39 mouse cellular contexts compared by ENCODE assay signal in genomic region chr9:25138900-25139299, GRCm38 (mm10). TPM values are rescaled to one million over a fixed set of nuclear protein-coding genes. Genes with fewer than 3 reads are reported as not detected.
"Had no signal": no experiment of that assay in that cellular context is flagged by ENCODE, and none has a peak within 500 bp of the region (broad histone marks: within the 10 kb centered on the region; RNA-seq: fewer than 3 reads in every experiment).

No protein-coding gene starts in this region.

- H3K4me1 ChIP-seq: embryonic facial prominence, embryonic 10.5 days; embryonic facial prominence, embryonic 12.5 days; embryonic facial prominence, embryonic 13.5 days; embryonic facial prominence, embryonic 15.5 days; forebrain, embryonic 12.5 days; forebrain, embryonic 13.5 days; forebrain, embryonic 15.5 days had no signal

- H3K27ac ChIP-seq: embryonic facial prominence, embryonic 10.5 days; embryonic facial prominence, embryonic 12.5 days; embryonic facial prominence, embryonic 13.5 days; embryonic facial prominence, embryonic 15.5 days; forebrain, embryonic 10.5 days; forebrain, embryonic 12.5 days; forebrain, embryonic 13.5 days; forebrain, embryonic 15.5 days; heart, adult 2 months; heart, embryonic 10.5 days had no signal

- H3K9ac ChIP-seq: embryonic facial prominence, embryonic 12.5 days; embryonic facial prominence, embryonic 13.5 days; embryonic facial prominence, embryonic 15.5 days; forebrain, embryonic 12.5 days; forebrain, embryonic 13.5 days; forebrain, embryonic 15.5 days; forebrain, postnatal 0 days had no signal

- H3K4me3 ChIP-seq: embryonic facial prominence, embryonic 10.5 days; embryonic facial prominence, embryonic 12.5 days; embryonic facial prominence, embryonic 13.5 days; embryonic facial prominence, embryonic 15.5 days; erythroblast, embryonic 14.5 days; forebrain, embryonic 10.5 days; forebrain, embryonic 12.5 days; forebrain, embryonic 13.5 days; forebrain, embryonic 15.5 days; heart, adult 2 months; heart, embryonic 10.5 days had no signal

- H3K36me3 ChIP-seq: embryonic facial prominence, embryonic 10.5 days; embryonic facial prominence, embryonic 12.5 days; embryonic facial prominence, embryonic 13.5 days; embryonic facial prominence, embryonic 15.5 days; forebrain, embryonic 10.5 days; forebrain, embryonic 12.5 days; forebrain, embryonic 15.5 days; heart, embryonic 10.5 days had no signal

- H3K9me3 ChIP-seq: embryonic facial prominence, embryonic 10.5 days; embryonic facial prominence, embryonic 12.5 days; embryonic facial prominence, embryonic 13.5 days; embryonic facial prominence, embryonic 15.5 days; forebrain, embryonic 10.5 days; forebrain, embryonic 12.5 days; forebrain, embryonic 13.5 days; forebrain, embryonic 15.5 days; heart, embryonic 10.5 days had no signal

- DNase-seq: cerebellum, adult 8-10 months; cerebellum, adult 9-10 months; cerebellum, adult 9-11 months; cerebellum, postnatal 10 days; cerebellum, postnatal 14 days; cerebellum, postnatal 25 days; cerebellum, postnatal 36 days; embryo, embryonic 11 days; forebrain, postnatal 0 days; gastrocnemius, postnatal 10 days; gastrocnemius, postnatal 25 days; gastrocnemius, postnatal 36 days; heart, adult 11 months; heart, adult 18-20 months; heart, adult 2 months had no signal

- H3K27me3 ChIP-seq: embryonic facial prominence, embryonic 12.5 days; embryonic facial prominence, embryonic 13.5 days; embryonic facial prominence, embryonic 15.5 days; forebrain, embryonic 12.5 days; forebrain, embryonic 13.5 days; forebrain, embryonic 15.5 days had no signal

RNA-seq across cellular contexts. Expression of gene Gm10181, which starts 49.7 kb away (rescaled TPM):
- total RNA-seq: common myeloid progenitor, adult 5-6 weeks; forebrain, postnatal 0 days; gastrocnemius, adult 18-20 months; gastrocnemius, adult 8-10 months; gastrocnemius, postnatal 10 days; gastrocnemius, postnatal 25 days; gastrocnemius, postnatal 36 days; gastrocnemius, postnatal 4 days; granulocyte monocyte progenitor cell, adult 5-6 weeks; heart, adult 18-20 months; heart, adult 2 months had no signal
- polyA plus RNA-seq: cortical plate, adult 2 months; embryonic facial prominence, embryonic 10.5 days; embryonic facial prominence, embryonic 11.5 days; embryonic facial prominence, embryonic 12.5 days; embryonic facial prominence, embryonic 13.5 days; embryonic facial prominence, embryonic 14.5 days; embryonic facial prominence, embryonic 15.5 days; erythroblast, embryonic 14.5 days; forebrain, embryonic 10.5 days; forebrain, embryonic 11.5 days; forebrain, embryonic 12.5 days; forebrain, embryonic 13.5 days; forebrain, embryonic 14.5 days; forebrain, embryonic 15.5 days; forebrain, embryonic 16.5 days; forebrain, postnatal 0 days; frontal cortex, adult 2 months; gonadal fat pad, adult 2 months; heart, adult 2 months; heart, embryonic 10.5 days; heart, embryonic 11.5 days had no signal
